Mouse (Mus musculus): Measurements from ENCODE around the gene Smurf1. TPM values are rescaled to one million over a fixed set of nuclear protein-coding genes. Genes with fewer than 3 reads are reported as not detected.

Gene Smurf1
- total and polyA plus RNA-seq, 3 experiments = 3.1 to 7.2 (median 4.3) TPM

- Histone ChIP-seq H3K4me3 (replicated peaks in 1 of 3; ENCODE audit: low read depth in 2 of 3, low read length in 2 of 3, poor library complexity in 1 of 3) (no peak overlapping the region), H3K9me3 (replicated peaks; ENCODE audit: low read length) (no peaks in the 10 kb centered on the region), H3K4me2 (ENCODE audit: insufficient read depth, low read depth, poor library complexity, severe bottlenecking) (no peak overlapping the region), H3K79me2 (replicated peaks; ENCODE audit: control insufficient read depth, extremely low read depth, insufficient read depth, poor library complexity, severe bottlenecking) (no peaks in the 10 kb centered on the region), H3K4me1 (ENCODE audit: control insufficient read depth in 1 of 2, insufficient read depth in 2 of 2) (peaks cover 0 to 6% of the 10 kb centered on the region in 2 experiments; a peak in 1 of 4 replicates), H3K36me3 (replicated peaks in 1 of 2; ENCODE audit: control insufficient read depth in 1 of 2, insufficient read depth in 1 of 2, low read length in 1 of 2) (no peaks in the 10 kb centered on the region), H3K9ac (ENCODE audit: insufficient read depth, low read depth) (no peak overlapping the region), H3K27ac (ENCODE audit: insufficient read depth, low read depth) (no peak overlapping the region), H3K27me3 (replicated peaks) (no peaks in the 10 kb centered on the region)
- no peak for DNase-seq (ENCODE audit: extremely low read depth)
- TF ChIP-seq TCF12 (IDR thresholded peaks at IDR 0.05; ENCODE audit: low read depth, low read length) = no peak
- no peak for TF ChIP-seq NELFE (IDR thresholded peaks at IDR 0.05; ENCODE audit: low read depth, low read length)
- TF ChIP-seq UBTF (IDR thresholded peaks at IDR 0.05; ENCODE audit: low read depth, low read length) = no peak
- TF ChIP-seq MAZ (IDR thresholded peaks at IDR 0.05; ENCODE audit: low read depth, low read length) = no peak
- no peak for TF ChIP-seq SIN3A (IDR thresholded peaks at IDR 0.05; ENCODE audit: low read length)
- TF ChIP-seq POLR2A (IDR thresholded peaks at IDR 0.05; ENCODE audit: low read depth, low read length) = no peak
- TF ChIP-seq ELF1 (IDR thresholded peaks at IDR 0.05; ENCODE audit: low read depth, low read length) = no peak
- TF ChIP-seq CHD2 (IDR thresholded peaks at IDR 0.05; ENCODE audit: low read length) = no peak
- TF ChIP-seq BHLHE40 (IDR thresholded peaks at IDR 0.05; ENCODE audit: low read depth, low read length) = no peak
- TF ChIP-seq MAFK (IDR thresholded peaks at IDR 0.05; ENCODE audit: insufficient replicate concordance, low read length) = no peak
- no peak for TF ChIP-seq USF1 (IDR thresholded peaks at IDR 0.05; ENCODE audit: low read depth, low read length)
- no peak for TF ChIP-seq E2F4 (IDR thresholded peaks at IDR 0.05; ENCODE audit: insufficient replicate concordance, low read depth, low read length)
- no peak for TF ChIP-seq RCOR1 (conservative IDR thresholded peaks at IDR 0.05; ENCODE audit: low read depth, low read length)
- TF ChIP-seq KAT2A (IDR thresholded peaks at IDR 0.05; ENCODE audit: insufficient replicate concordance, low read length) = no peak
- no peak for TF ChIP-seq MYC (IDR thresholded peaks at IDR 0.05; ENCODE audit: low read depth, low read length)
- no peak for TF ChIP-seq PAX5 (IDR thresholded peaks at IDR 0.05; ENCODE audit: low read length)
- no peak for TF ChIP-seq USF2 (conservative IDR thresholded peaks at IDR 0.05; ENCODE audit: low read depth, low read length)
- in situ Hi-C loops (cut with MboI; ENCODE audit: low pct_ligation_motif_present, low pct_unique_long_range_greater_than_20kb, low sequenced_read_pairs) = no loop called here
- dilution Hi-C loops (cut with MboI; ENCODE audit: extremely low pct_ligation_motif_present, extremely low pct_unique_long_range_greater_than_20kb, low sequenced_read_pairs) = no loop called here
Observed at GRCm38 (mm10) chr5:144918204-144918603, 47.4 kb downstream of the Smurf1 start.

GRCm38 (mm10) chr5:144917172-144917571 lies 48.5 kb downstream of the Smurf1 start:
- dilution Hi-C loops (cut with MboI; ENCODE audit: extremely low pct_ligation_motif_present, extremely low pct_unique_long_range_greater_than_20kb, low sequenced_read_pairs) = no loop called here

More at GRCm38 (mm10) chr5:144917172-144917571, 48.5 kb downstream of the Smurf1 start:
- no peaks in the 10 kb centered on the region for H3K9me3 ChIP-seq (replicated peaks; ENCODE audit: low read length)
- no peak for DNase-seq (ENCODE audit: extremely low read depth)
- no peak overlapping the region for H3K9ac ChIP-seq (ENCODE audit: insufficient read depth, low read depth)
- H3K4me2 ChIP-seq (ENCODE audit: insufficient read depth, low read depth, poor library complexity, severe bottlenecking) = no peak overlapping the region
- H3K36me3 ChIP-seq (replicated peaks in 1 of 2; ENCODE audit: control insufficient read depth in 1 of 2, insufficient read depth in 1 of 2, low read length in 1 of 2) = no peaks in the 10 kb centered on the region
- no peaks in the 10 kb centered on the region for H3K27me3 ChIP-seq (replicated peaks)
- no peak overlapping the region for H3K27ac ChIP-seq (ENCODE audit: insufficient read depth, low read depth)
- no peaks in the 10 kb centered on the region for H3K79me2 ChIP-seq (replicated peaks; ENCODE audit: control insufficient read depth, extremely low read depth, insufficient read depth, poor library complexity, severe bottlenecking)
- no peak overlapping the region for H3K4me3 ChIP-seq (replicated peaks in 1 of 3; ENCODE audit: low read depth in 2 of 3, low read length in 2 of 3, poor library complexity in 1 of 3)
- in situ Hi-C loops (cut with MboI; ENCODE audit: low pct_ligation_motif_present, low pct_unique_long_range_greater_than_20kb, low sequenced_read_pairs) = no loop called here
- peaks cover 0 to 15% of the 10 kb centered on the region in 2 experiments; a peak in 2 of 4 replicates for H3K4me1 ChIP-seq (ENCODE audit: control insufficient read depth in 1 of 2, insufficient read depth in 2 of 2)
- no peak for TF ChIP-seq MAX (IDR thresholded peaks at IDR 0.05; ENCODE audit: low read length)
- no peak for TF ChIP-seq TBP (conservative IDR thresholded peaks at IDR 0.05; ENCODE audit: low read depth, low read length)
- no peak for TF ChIP-seq ETS1 (conservative IDR thresholded peaks at IDR 0.05; ENCODE audit: low read depth, low read length)
- no peak for TF ChIP-seq ELF1 (IDR thresholded peaks at IDR 0.05; ENCODE audit: low read depth, low read length)
- no peak for TF ChIP-seq RAD21 (IDR thresholded peaks at IDR 0.05; ENCODE audit: low read depth, low read length)
- TF ChIP-seq ZKSCAN1 (IDR thresholded peaks at IDR 0.05; ENCODE audit: borderline replicate concordance, low read depth, low read length) = no peak
- TF ChIP-seq CTCF (conservative IDR thresholded peaks at IDR 0.05 in 1 of 2, IDR thresholded peaks at IDR 0.05 in 1 of 2; ENCODE audit: low read depth in 2 of 2, low read length in 2 of 2) = no peak
- no peak for TF ChIP-seq USF2 (conservative IDR thresholded peaks at IDR 0.05; ENCODE audit: low read depth, low read length)
- no peak for TF ChIP-seq NRF1 (IDR thresholded peaks at IDR 0.05; ENCODE audit: low read depth, low read length)
- TF ChIP-seq MYC (IDR thresholded peaks at IDR 0.05; ENCODE audit: low read depth, low read length) = no peak
- TF ChIP-seq POLR2A (IDR thresholded peaks at IDR 0.05; ENCODE audit: low read depth, low read length) = no peak
- no peak for TF ChIP-seq MXI1 (IDR thresholded peaks at IDR 0.05; ENCODE audit: low read depth, low read length)
- TF ChIP-seq NELFE (IDR thresholded peaks at IDR 0.05; ENCODE audit: low read depth, low read length) = no peak
- TF ChIP-seq SMC3 (IDR thresholded peaks at IDR 0.05; ENCODE audit: low read depth, low read length) = no peak
- TF ChIP-seq MAFK (IDR thresholded peaks at IDR 0.05; ENCODE audit: insufficient replicate concordance, low read length) = no peak
- TF ChIP-seq ZNF384 (IDR thresholded peaks at IDR 0.05; ENCODE audit: low read depth, low read length) = no peak
- TF ChIP-seq HCFC1 (IDR thresholded peaks at IDR 0.05; ENCODE audit: low read depth, low read length) = no peak
- no peak for TF ChIP-seq EP300 (IDR thresholded peaks at IDR 0.05; ENCODE audit: low read length)

Data from CH12.LX (cell line).